Mouse (Mus musculus) kidney, adult 2 months (tissue): Measurements from ENCODE around the gene Plcb3.

Experiments
- CTCF ChIP-seq: fragments of 200-500 bp; conservative IDR thresholded peaks from 2 replicates; pipeline ENCODE4 v1.5.1; 2011; ENCODE audit warnings: low read depth, mild to moderate bottlenecking, control low read depth, low read length, moderate library complexity, mixed read lengths; ENCODE audit not compliant: insufficient read depth, insufficient read length
- POLR2A ChIP-seq: fragments of 200-500 bp; IDR thresholded peaks from one replicate; pipeline ENCODE4 v1.6.1; 2011; ENCODE audit warnings: low read depth, low read length, control low read depth

DNA sequence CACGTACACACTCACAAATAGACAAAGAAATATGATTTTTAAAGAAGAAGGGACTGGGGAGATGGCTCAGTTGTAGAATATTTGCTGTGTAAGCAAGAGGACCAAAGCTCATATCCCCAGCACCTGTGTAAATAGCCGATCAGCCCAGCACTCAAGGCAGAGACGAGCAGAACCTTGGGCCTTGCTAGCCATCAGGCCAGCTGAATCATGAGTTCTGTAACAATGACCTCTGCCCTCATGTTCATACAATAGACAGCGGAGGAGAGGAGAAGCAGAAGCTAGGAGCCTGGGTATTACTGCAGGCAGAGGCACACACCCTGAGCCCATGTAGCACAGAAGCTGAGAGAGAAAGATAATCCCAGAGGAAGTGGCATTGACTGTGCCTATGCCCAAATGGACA is 36.2 kb upstream of the Plcb3 start:
- TF ChIP-seq CTCF (no peak), POLR2A (no peak)
